Mouse (Mus musculus) macrophage (primary cell): ENCODE results near the gene Setdb2. TPM values are rescaled to one million over a fixed set of nuclear protein-coding genes. Genes with fewer than 3 reads are reported as not detected.
A peak's percentile ranks its signal among the peaks of the same experiment; 100 is the strongest.
"Not testable (repeated sequence)": the region's sequence is repeated elsewhere in the genome, so short reads cannot be mapped to it uniquely, and the experiment has no call there.

ENCODE experiments used
- H3K27ac ChIP-seq: fragments of 350-480 bp; formaldehyde crosslinking; 2 replicates; pipeline ENCODE4 v1.9.0; 2021
- H3K36me3 ChIP-seq: fragments of 350-480 bp; formaldehyde crosslinking; 2 replicates; pipeline ENCODE4 v1.9.0; 2021; ENCODE audit errors: inconsistent target
- H3K4me3 ChIP-seq: fragments of 350-480 bp; formaldehyde crosslinking; 2 replicates; pipeline ENCODE4 v1.9.0; 2021; ENCODE audit errors: inconsistent target
- H3K79me2 ChIP-seq: fragments of 350-480 bp; formaldehyde crosslinking; 2 replicates; pipeline ENCODE4 v1.9.0; 2021; ENCODE audit errors: inconsistent target
- WGBS: methylation state at CpG from one replicate; pipeline ENCODE4 v1.1.7; 2026; ENCODE audit warnings: inconsistent platforms; ENCODE audit not compliant: missing documents; 5-methylcytosine and 5-hydroxymethylcytosine counted together
- polyA plus RNA-seq: library from polyadenylated mRNA; stranded (reverse); fragments of 250-400 nt; gene quantifications from 3 replicates; pipeline ENCODE4 v1.2.4, GENCODE M21; 2018; ENCODE audit warnings: inconsistent platforms

Setdb2 gene
- polyA plus RNA-seq, 1 experiment from 2014 or later = 8.8 TPM

DNA sequence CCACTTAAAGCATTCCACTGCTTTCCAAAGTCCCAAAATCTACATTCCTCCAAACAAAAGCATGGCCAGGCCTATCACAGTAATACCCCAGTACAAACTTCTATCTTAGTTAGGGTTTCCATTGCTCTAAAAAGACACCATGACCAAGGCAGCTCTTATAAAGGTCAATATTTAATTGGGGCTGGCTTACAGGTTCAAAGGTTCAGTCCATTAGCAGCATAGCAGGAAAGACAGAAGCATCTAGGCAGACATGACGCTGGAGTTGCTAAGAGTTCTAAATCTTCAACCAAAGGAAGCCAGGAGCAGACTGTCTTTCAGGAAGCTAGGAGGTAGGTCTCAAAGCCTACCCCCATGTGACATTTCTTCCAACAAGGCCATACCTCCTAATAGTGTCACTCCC is 10.1 kb downstream of the Setdb2 start:
- H3K36me3 ChIP-seq = peaks cover 50% of the 10 kb centered on the region
- H3K4me3 ChIP-seq = no peak overlapping the region
- H3K79me2 ChIP-seq = peaks cover 76% of the 10 kb centered on the region
- H3K27ac ChIP-seq = no peak overlapping the region
- 94% methylated on average over 1 of the region's 1 CpGs for WGBS

- WGBS = 98% methylated on average over 11 of the region's 11 CpGs
- H3K27ac ChIP-seq = no peak overlapping the region
- peaks cover 11% of the 10 kb centered on the region; the same call in 1 of the 2 replicates for H3K79me2 ChIP-seq
- no peak overlapping the region for H3K4me3 ChIP-seq
- H3K36me3 ChIP-seq = peaks cover 43% of the 10 kb centered on the region
These were observed 17.6 kb downstream of the Setdb2 start for GRCm38 (mm10) chr14:59422912-59423663.

DNA sequence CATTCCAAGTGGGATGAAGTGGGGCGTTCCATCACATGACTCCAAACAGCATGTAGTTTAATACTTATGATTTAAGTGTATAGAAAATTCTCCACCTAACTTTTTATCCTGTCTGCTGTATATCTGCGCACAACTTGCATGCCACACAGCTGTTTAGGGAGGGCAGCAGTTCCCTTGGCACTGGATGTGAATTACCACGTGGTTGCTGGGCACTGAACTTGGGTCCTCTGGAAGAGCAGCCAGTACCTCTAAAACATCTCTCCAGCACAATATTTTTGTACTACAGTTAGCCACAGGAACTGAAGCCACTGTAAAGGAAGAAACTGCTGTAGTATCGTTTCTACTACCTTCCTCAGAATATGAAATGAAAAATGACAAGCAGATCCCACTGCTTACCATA is 22.5 kb downstream of the Setdb2 start:
- Histone ChIP-seq H3K79me2 (no peaks in the 10 kb centered on the region), H3K36me3 (peaks cover 66% of the 10 kb centered on the region)
- WGBS = 94% methylated on average over 3 of the region's 4 CpGs

DNA sequence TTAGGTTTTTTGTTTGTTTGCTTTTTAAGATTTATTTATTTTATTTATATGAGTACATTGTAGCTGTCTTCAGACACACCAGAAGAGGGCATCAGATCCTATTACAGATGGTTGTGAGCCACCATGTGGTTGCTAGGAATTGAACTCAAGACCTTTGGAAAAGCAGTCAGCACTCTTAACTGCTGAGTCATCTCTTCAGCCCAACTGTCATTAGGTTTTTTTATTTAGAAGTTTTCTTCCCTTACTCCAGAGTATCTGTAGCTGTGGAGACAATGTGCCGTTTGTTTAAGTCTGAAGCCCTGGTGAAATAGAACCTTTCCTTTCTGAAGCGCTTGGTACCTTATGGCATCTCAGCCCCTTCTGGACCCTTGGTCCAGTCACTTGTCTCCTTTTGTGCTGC is 25.7 kb downstream of the Setdb2 start:
- H3K36me3 ChIP-seq = peaks cover 80% of the 10 kb centered on the region
- H3K4me3 ChIP-seq, H3K79me2 ChIP-seq, H3K27ac ChIP-seq: not testable (repeated sequence)
- WGBS = 96% methylated on average over 2 of the region's 2 CpGs

More for the DNA sequence above, 22.5 kb downstream of the Setdb2 start:
- Histone ChIP-seq H3K27ac (no peak overlapping the region), H3K4me3 (no peak overlapping the region)

GRCm38 (mm10) chr14:59396999-59397398 is 43.7 kb downstream of the Setdb2 start:
- H3K4me3 ChIP-seq = no peak overlapping the region
- no peak overlapping the region for H3K27ac ChIP-seq
- peaks cover 38% of the 10 kb centered on the region; the same call in 1 of the 2 replicates for H3K36me3 ChIP-seq
- no peaks in the 10 kb centered on the region for H3K79me2 ChIP-seq
- 12% methylated on average over 2 of the region's 2 CpGs for whole genome bisulfite sequencing

GRCm38 (mm10) chr14:59395281-59395680 is 45.4 kb downstream of the Setdb2 start, which contains the start of gene Phf11c:
TSS of gene Phf11c (minus strand) at chr14:59395381.
- Histone ChIP-seq H3K79me2 (no peaks in the 10 kb centered on the region), H3K27ac (no peak within 1 kb of the TSS), H3K4me3 (no peak within 1 kb of the TSS), H3K36me3 (peaks cover 21% of the 10 kb centered on the region; the same call in 1 of the 2 replicates)
- WGBS = 100% methylated on average over 3 of the region's 3 CpGs

- WGBS = 100% methylated on average over 4 of the region's 4 CpGs
- peaks cover 17% of the 10 kb centered on the region for H3K36me3 ChIP-seq
- not testable (repeated sequence) for H3K4me3 ChIP-seq, H3K79me2 ChIP-seq, H3K27ac ChIP-seq
These were observed 50.5 kb downstream of the Setdb2 start for GRCm38 (mm10) chr14:59390181-59390580.

DNA sequence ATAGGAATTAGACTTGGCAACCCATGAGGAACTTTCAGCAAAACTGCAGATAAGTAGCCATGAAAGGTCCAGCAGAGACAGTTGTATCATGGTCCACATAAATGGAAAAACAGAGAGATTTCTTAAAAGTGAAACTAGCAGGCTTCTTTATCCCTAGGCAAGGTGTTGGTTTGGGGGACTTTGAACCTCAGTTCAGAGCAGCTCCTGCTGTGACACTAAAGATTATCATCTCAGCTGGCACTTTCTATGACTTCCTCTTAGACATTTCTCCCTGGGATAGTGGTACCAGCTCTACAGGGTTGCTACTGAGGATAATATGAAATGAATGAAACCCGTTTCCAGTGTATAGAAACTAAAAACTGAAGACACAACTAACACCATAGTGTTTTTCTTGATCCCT is 51.2 kb downstream of the Setdb2 start:
- Histone ChIP-seq H3K36me3 (peaks cover 23% of the 10 kb centered on the region), H3K27ac (no peak overlapping the region), H3K79me2 (no peaks in the 10 kb centered on the region), H3K4me3 (no peak overlapping the region)
- WGBS = 100% methylated on average over 1 of the region's 1 CpGs

DNA sequence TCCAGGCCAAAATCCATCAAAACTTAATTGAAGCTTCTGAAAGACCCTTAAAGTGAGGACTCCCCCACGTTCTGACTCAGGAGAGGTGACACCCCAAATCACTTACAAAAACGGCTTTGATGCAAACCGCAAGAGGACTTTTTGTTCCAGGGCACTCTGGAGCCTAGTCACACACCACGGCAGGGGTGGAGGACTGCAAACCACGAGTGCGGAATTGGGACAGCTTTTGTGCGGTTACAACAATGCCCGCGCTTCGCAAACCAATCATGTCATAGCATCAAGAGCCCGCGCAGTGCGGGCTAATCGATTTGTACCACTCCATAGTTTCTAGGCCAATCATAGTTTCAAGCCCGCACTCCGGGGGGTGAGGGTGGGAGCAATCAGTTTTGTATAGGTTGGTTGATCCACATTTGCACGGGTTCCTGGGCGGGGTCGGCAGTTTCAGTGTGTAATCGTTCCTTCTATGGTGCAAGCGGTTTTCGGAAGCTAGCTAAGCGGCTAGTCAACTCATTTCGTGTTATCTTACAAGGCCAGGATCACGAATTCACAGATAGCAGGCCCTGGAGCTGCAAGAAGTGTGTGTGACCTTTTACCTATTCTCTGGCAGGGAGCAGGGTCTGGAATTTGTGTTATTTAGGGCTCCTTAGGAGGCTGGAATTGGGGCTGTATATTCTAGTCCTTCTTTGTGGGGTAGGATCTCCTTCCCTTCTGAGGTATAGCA is 70.2 kb downstream of the Setdb2 start:
- no peaks in the 10 kb centered on the region for H3K36me3 ChIP-seq
- no peaks in the 10 kb centered on the region for H3K79me2 ChIP-seq
- no peak overlapping the region for H3K4me3 ChIP-seq
- no peak overlapping the region for H3K27ac ChIP-seq
- 95% methylated on average over 25 of the region's 25 CpGs for WGBS

DNA sequence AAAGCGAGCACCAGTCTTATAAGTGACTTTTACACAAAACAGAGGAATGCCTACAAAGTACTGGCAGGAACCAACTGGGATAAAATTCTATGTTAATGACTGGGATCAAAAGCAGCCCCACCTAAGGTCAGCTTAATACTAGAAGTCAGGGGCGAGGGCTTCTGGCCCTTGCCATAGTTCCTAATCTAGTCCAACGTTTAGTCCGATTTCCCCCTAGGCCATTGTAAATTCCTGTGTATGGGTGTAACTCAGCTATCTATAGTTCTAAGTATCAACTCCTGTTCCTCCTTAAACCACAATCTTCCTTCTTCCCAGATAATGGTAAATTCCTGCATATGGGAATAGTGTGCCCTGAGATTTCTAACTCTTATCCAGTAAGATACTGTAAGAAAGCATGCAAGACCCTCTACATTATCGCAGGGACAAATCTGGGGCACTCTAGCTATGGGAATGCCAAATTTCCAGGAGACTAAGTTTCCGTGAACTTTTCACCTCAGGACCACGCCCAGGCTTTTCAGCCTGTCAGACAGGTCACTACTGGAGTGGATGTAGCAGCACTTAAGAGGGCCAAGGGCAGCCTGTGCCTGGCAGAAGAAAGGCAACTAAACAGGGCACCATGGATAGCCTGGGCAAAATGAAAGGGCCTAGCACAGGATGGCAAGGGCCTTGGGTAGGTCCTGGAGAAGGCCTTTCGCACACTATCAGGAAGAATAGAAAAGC is 74.1 kb downstream of the Setdb2 start:
- 95% methylated on average over 8 of the region's 8 CpGs for WGBS
- H3K79me2 ChIP-seq = peaks cover 30% of the 10 kb centered on the region; the same call in 1 of the 2 replicates
- H3K36me3 ChIP-seq = peaks cover 5% of the 10 kb centered on the region; the same call in 1 of the 2 replicates
- H3K4me3 ChIP-seq = no peak overlapping the region
- H3K27ac ChIP-seq = no peak overlapping the region

- WGBS = 59% methylated on average over 6 of the region's 6 CpGs
- Histone ChIP-seq H3K36me3 (peaks cover 17% of the 10 kb centered on the region), H3K4me3 (peak within 1 kb of the TSS; percentile 32), H3K27ac (peak within 1 kb of the TSS; percentile 58), H3K79me2 (peaks cover 30% of the 10 kb centered on the region; the same call in 1 of the 2 replicates)
These were observed 75.4 kb downstream of the Setdb2 start, which contains the start of gene Phf11d for GRCm38 (mm10) chr14:59365244-59365644. TSS of gene Phf11d (minus strand) at chr14:59365470.

Other genes starting within 250 kb of the Setdb2 start
- 15.1 to 19.6 TPM (median 16.3 TPM) in 3 replicates for gene Rcbtb1, start 239.7 kb downstream of the Setdb2 start, polyA plus RNA-seq
- gene Gm6904, start 180.7 kb downstream of the Setdb2 start, polyA plus RNA-seq = 0.98 to 2.7 TPM (median 1.3 TPM) in 3 replicates
- gene Phf11a, start 143.4 kb downstream of the Setdb2 start, polyA plus RNA-seq = 5.3 to 18.6 TPM (median 6.0 TPM) in 3 replicates
- gene Phf11b, start 99.5 kb downstream of the Setdb2 start, polyA plus RNA-seq = 40.6 to 112 TPM (median 69.1 TPM) in 3 replicates
- 37.8 to 71.1 TPM (median 49.5 TPM) in 3 replicates for gene Phf11d, start 75.4 kb downstream of the Setdb2 start, polyA plus RNA-seq
- 0.56 to 2.1 TPM (median 0.87 TPM) in 3 replicates for gene Phf11c, start 45.5 kb downstream of the Setdb2 start, polyA plus RNA-seq
- 25.1 to 26.2 TPM (median 26.0 TPM) in 3 replicates for gene Cab39l, start 88 bp upstream of the Setdb2 start, polyA plus RNA-seq
- 18.8 to 30.0 TPM (median 23.7 TPM) in 3 replicates for gene Cdadc1, start 157.1 kb upstream of the Setdb2 start, polyA plus RNA-seq
- not detected in 3 replicates for gene Shisa2, start 184.4 kb upstream of the Setdb2 start, polyA plus RNA-seq